Mouse (Mus musculus): ENCODE measurements around the gene Smpdl3b. TPM values are rescaled to one million over a fixed set of nuclear protein-coding genes. Genes with fewer than 3 reads are reported as not detected.
A peak's percentile ranks its signal among the peaks of the same experiment; 100 is the strongest.
"Not testable (repeated sequence)": the region's sequence is repeated elsewhere in the genome, so short reads cannot be mapped to it uniquely, and the experiment has no call there.

Smpdl3b gene
- 1 to 10 TPM; 4.3 to 4.5 TPM for total RNA-seq (2021)

- peak; percentile 70 to 86 for DNase-seq (ENCODE audit: low spot score in 2 of 2)
- intact Hi-C loops (cut with DNase I): no loop called here
Observed at GRCm38 (mm10) chr4:132756974-132757373, at the start of gene Smpdl3b. Smpdl3b (minus strand) TSS chr4:132757252.

GRCm38 (mm10) chr4:132806620-132807191, 49.7 kb upstream of the Smpdl3b start:
- intact Hi-C loops (cut with DNase I): no loop called here
- no peak for DNase-seq (ENCODE audit: low spot score in 2 of 2)

GRCm38 (mm10) chr4:132805599-132806197, 48.6 kb upstream of the Smpdl3b start:
- intact Hi-C loops (cut with DNase I): no loop called here
- DNase-seq (ENCODE audit: low spot score in 2 of 2): no peak

DNA sequence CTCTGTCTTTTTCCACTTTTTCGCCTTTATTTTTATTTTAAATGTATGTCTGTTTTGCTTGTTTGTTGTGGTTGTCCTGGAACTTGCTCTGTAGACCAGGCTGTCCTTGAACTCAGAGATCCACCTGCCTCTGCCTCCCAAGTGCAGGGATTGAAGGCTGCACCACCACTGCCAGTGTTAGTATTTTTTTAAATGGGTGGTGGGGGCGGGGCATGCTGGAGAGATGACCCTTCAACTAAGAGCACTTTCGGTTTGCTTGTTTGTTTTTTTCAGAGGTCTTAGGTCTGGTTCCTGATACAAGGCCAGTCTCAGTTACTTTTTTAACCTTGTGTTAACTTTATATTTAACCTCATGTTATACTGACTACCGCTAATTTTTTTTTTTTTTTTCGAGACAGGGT, 48.1 kb upstream of the Smpdl3b start:
- intact Hi-C loops (cut with DNase I): no loop called here

GRCm38 (mm10) chr4:132804331-132804730, 47.3 kb upstream of the Smpdl3b start:
- intact Hi-C loops (cut with DNase I): no loop called here
- DNase-seq (ENCODE audit: low spot score in 2 of 2): no peak

More for the DNA sequence above, 48.1 kb upstream of the Smpdl3b start:
- no peak for DNase-seq (ENCODE audit: low spot score in 2 of 2)

DNA sequence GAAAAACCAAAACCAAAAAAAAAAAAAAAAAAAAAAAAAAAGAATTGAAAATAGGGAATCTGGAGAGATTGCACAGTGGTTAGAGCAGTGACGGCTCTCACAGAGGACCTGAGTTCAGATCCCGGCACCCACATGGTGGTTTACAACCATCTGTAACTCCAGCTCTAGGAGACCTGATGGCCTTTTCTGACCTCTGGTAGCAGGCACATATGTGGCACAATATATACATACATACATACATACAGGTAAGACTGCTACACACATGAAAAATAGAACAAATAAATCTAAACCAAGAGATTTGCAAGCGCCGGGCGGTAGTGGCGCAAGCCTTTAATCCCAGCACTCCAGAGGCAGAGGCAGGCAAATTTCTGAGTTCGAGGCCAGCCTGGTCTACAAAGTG, 46.8 kb upstream of the Smpdl3b start:
- no peak for DNase-seq (ENCODE audit: low spot score in 2 of 2)
- intact Hi-C loops (cut with DNase I): no loop called here

DNA sequence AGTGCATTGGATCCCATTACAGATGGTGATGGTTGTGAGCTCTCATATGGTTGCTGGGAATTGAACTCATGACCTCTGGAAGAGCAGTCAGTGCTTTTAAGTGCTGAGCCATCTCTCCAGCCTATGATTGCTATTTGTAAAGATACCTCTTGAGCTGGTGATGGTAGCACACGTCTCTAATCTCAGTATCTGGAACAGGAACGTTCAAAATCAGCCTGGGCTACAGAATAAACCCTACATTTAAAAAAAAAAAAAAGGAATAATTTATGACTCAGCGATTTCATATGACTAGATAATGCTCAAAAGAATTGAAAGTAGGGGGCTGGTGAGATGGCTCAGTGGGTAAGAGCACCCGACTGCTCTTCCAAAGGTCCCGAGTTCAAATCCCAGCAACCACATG, 46.2 kb upstream of the Smpdl3b start:
- intact Hi-C loops (cut with DNase I): no loop called here

GRCm38 (mm10) chr4:132802171-132802637, 45.2 kb upstream of the Smpdl3b start:
- intact Hi-C loops (cut with DNase I): no loop called here
- no peak for DNase-seq (ENCODE audit: low spot score in 2 of 2)

More for the DNA sequence above, 46.2 kb upstream of the Smpdl3b start:
- DNase-seq (ENCODE audit: low spot score in 2 of 2): no peak

DNA sequence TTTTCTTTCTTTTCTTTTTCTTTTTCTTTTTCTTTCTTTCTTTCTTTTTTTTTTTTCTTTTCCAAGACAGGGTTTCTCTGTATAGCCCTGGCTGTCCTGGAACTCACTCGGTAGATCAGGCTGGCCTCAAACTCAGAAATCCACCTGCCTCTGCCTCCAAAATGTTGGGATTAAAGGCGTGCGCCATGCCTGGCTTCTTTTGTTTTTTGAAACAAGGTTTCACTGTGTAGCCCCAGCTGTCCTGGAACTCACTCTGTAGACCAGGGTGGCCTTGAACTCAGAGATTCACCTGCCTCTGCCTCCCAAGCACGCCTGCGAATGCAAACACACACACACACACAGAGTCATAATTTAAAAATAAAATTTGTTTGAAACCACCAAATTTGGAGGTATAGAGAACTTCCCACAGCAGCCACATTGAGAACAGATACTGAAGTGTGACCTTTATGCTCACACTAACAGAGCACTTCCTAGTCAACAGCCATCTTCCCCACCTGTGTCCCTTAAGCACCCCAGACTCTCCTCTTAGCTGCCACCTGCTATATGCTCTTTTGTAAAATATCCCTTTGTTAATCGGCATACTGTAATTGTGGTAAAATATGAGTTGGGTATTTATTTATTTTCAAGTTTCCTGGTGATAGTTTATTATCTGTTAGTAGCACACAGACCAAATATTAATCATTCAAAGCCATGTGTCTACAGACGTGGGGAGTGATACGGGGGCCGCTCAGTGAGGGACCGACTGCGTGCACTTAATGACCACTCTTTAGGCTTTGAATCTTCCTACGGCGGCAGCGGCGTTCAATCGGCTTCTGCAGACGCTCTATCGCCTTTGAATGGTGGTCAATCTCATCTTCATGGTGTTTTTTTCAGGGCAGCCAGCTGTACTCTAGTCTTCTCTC, 44.4 kb upstream of the Smpdl3b start:
- DNase-seq (ENCODE audit: low spot score in 2 of 2): no peak
- intact Hi-C loops (cut with DNase I): no loop called here

GRCm38 (mm10) chr4:132799845-132800244, 42.8 kb upstream of the Smpdl3b start:
- intact Hi-C loops (cut with DNase I): no loop called here
- peak in 1 of 2 experiments; percentile 61 for DNase-seq (ENCODE audit: low spot score in 2 of 2)

- DNase-seq (ENCODE audit: low spot score in 2 of 2); intact Hi-C loops (cut with DNase I): not testable (repeated sequence)
Observed at GRCm38 (mm10) chr4:132798666-132799065, 41.6 kb upstream of the Smpdl3b start.

DNA sequence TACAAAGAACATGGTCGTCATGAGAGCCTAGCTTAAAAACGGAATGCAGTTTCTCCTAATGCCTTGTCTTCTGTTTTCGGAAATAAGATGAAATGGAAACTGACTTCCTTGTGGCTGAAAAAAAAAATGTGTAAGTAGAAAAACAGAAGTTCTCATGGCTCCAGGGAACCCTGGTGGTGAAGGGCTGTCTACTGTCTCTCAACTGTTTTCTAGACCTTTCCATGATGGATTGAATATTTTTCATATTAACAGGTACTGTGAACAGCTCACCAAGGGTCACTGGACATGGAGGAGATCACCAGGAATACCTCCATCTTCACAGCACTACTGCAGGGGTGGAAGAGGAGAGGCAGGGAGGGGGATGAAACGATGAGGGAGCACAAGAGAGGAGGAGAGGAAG, 41.0 kb upstream of the Smpdl3b start:
- DNase-seq (ENCODE audit: low spot score in 2 of 2): no peak
- intact Hi-C loops (cut with DNase I): no loop called here

DNA sequence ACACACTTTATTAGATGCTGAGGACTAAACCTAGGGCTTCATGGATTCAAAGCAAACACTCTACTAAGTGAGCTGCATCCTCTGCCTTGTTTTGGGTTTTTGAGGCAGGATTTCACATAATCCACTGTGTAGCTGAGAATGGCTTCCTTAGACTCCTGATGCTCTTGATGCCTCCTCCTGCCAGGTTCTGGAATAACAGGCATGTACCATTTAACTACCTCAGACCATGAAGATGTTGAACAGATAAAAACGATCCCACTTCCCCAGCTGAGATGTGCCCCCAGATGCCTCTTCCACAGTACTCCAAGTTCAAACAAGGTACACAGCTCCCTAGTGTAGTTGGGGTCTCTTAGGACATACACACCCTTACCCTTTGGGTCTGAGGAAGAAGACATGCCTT, 40.4 kb upstream of the Smpdl3b start:
- intact Hi-C loops (cut with DNase I): no loop called here

GRCm38 (mm10) chr4:132796196-132796886, 39.3 kb upstream of the Smpdl3b start, which contains the start of gene Themis2:
Themis2 (minus strand) TSS chr4:132796387.
- intact Hi-C loops (cut with DNase I): no loop called here
- peak; percentile 27 to 33 for DNase-seq (ENCODE audit: low spot score in 2 of 2)

More for the DNA sequence above, 40.4 kb upstream of the Smpdl3b start:
- DNase-seq (ENCODE audit: low spot score in 2 of 2): no peak

DNA sequence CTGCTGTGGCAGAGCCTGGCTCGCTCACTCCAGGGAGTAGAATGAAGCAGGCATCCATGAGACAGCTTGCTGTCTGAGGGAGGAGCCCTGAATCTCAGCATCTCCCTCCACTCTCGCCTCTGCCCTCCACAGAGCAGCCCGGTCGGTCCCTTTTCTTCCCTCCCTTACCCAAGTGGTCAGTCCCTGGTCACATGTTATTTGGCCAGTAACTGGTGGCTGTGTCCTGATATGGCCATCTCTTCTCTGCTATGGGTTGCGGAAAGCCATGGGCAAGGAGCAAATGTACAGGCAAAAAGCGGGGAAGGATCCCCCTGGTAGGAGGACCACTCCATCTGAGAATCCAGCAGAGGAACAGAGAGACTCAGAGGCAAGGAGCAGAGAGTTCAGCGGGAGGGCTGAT, 38.1 kb upstream of the Smpdl3b start:
- intact Hi-C loops (cut with DNase I): no loop called here
- no peak for DNase-seq (ENCODE audit: low spot score in 2 of 2)

DNA sequence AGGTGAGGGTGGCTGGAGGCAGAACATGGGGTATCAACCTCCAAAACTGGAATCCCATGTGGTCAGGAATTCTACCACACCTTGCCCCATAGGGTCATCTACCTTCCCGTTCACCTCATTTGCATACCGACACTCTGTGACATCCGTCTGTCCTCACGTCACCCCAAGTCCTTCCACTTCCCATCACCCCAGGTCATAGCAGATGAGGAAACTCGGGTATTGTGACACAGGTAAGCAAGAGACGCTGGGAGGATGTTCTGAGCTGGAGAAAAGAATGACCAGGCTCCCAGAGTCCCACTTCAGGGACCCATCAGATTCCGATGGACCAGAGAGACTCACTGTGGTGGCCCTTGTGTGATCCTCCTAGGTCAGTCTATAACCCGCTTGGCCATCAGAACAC, 37.7 kb upstream of the Smpdl3b start:
- DNase-seq (ENCODE audit: low spot score in 2 of 2): no peak
- intact Hi-C loops (cut with DNase I): no loop called here

GRCm38 (mm10) chr4:132794028-132794427, 37.0 kb upstream of the Smpdl3b start:
- no peak for DNase-seq (ENCODE audit: low spot score in 2 of 2)
- intact Hi-C loops (cut with DNase I): no loop called here

- DNase-seq (ENCODE audit: low spot score in 2 of 2); intact Hi-C loops (cut with DNase I): not testable (repeated sequence)
Observed at GRCm38 (mm10) chr4:132793322-132794004, 36.4 kb upstream of the Smpdl3b start.

- intact Hi-C loops (cut with DNase I): no loop called here
- no peak for DNase-seq (ENCODE audit: low spot score in 2 of 2)
Observed at GRCm38 (mm10) chr4:132789731-132790130, 32.7 kb upstream of the Smpdl3b start.

Data from left cerebral cortex, postnatal 25 days (tissue).